Mouse (Mus musculus) forebrain, embryonic 13.5 days (tissue): ENCODE measurements around the gene Erc1. TPM values are rescaled to one million over a fixed set of nuclear protein-coding genes. Genes with fewer than 3 reads are reported as not detected.

Source experiments
- ATAC-seq: fragments of 200-750 bp; cut with Nextera tagmentation; 2 replicates; pipeline ENCODE4 v1.8.0; 2017
- H3K27ac ChIP-seq: fragments of 300-500 bp; sonication (generic); 2 replicates; pipeline ENCODE4 v1.5.1; 2015; ENCODE audit warnings: inconsistent platforms, mild to moderate bottlenecking, moderate library complexity
- H3K27me3 ChIP-seq: fragments of 300-500 bp; sonication (generic); 2 replicates; pipeline ENCODE4 v1.6.1; 2015; ENCODE audit warnings: mild to moderate bottlenecking, inconsistent platforms
- H3K36me3 ChIP-seq: fragments of 300-500 bp; sonication (generic); 2 replicates; pipeline ENCODE4 v1.6.1; 2015; ENCODE audit warnings: mild to moderate bottlenecking, inconsistent platforms; ENCODE audit not compliant: poor library complexity, severe bottlenecking
- H3K4me1 ChIP-seq: fragments of 300-500 bp; sonication (generic); 2 replicates; pipeline ENCODE4 v1.6.1; 2015; ENCODE audit warnings: inconsistent platforms
- H3K4me2 ChIP-seq: fragments of 300-500 bp; sonication (generic); 2 replicates; pipeline ENCODE4 v1.6.1; 2015; ENCODE audit warnings: inconsistent platforms, mild to moderate bottlenecking, moderate library complexity
- H3K4me3 ChIP-seq: fragments of 300-500 bp; sonication (generic); 2 replicates; pipeline ENCODE4 v1.5.1; 2015; ENCODE audit warnings: mild to moderate bottlenecking, inconsistent platforms
- H3K9ac ChIP-seq: fragments of 300-500 bp; sonication (generic); 2 replicates; pipeline ENCODE4 v1.6.1; 2015; ENCODE audit warnings: mild to moderate bottlenecking, inconsistent platforms
- H3K9me3 ChIP-seq: fragments of 300-500 bp; sonication (generic); replicated peaks from 2 replicates; pipeline ENCODE4 v1.6.1; 2016; ENCODE audit warnings: inconsistent platforms
- WGBS: fragments of 180-500 bp; shearing (Covaris S2); methylation state at CpG from one replicate; pipeline ENCODE4 v1.1.7; 2015; 5-methylcytosine and 5-hydroxymethylcytosine counted together
- polyA plus RNA-seq: library from polyadenylated mRNA; unstranded; fragments of >200 nt; fragmentation: Nextera tagmentation; extraction: Ambion mirVana; gene quantifications from 2 replicates; pipeline ENCODE4 v1.2.1, GENCODE M21; 2015

Erc1 gene
- polyA plus RNA-seq, 1 experiment from 2014 or later = 30.1 TPM

GRCm38 (mm10) chr6:119572296-119572695 is 275.7 kb downstream of the Erc1 start:
- Histone ChIP-seq H3K9me3 (no peaks in the 10 kb centered on the region), H3K4me1 (no peaks in the 10 kb centered on the region), H3K27ac (no peak overlapping the region), H3K36me3 (peaks cover 47% of the 10 kb centered on the region), H3K9ac (no peak overlapping the region), H3K4me3 (no peak overlapping the region), H3K27me3 (no peaks in the 10 kb centered on the region), H3K4me2 (no peak overlapping the region)
- ATAC-seq = no peak
- WGBS = 88% methylated on average over 7 of the region's 7 CpGs

GRCm38 (mm10) chr6:119570797-119571196 is 277.2 kb downstream of the Erc1 start:
- H3K9me3 ChIP-seq = no peaks in the 10 kb centered on the region
- H3K27me3 ChIP-seq = no peaks in the 10 kb centered on the region
- H3K4me1 ChIP-seq = no peaks in the 10 kb centered on the region
- no peak overlapping the region for H3K27ac ChIP-seq
- H3K4me2 ChIP-seq = no peak overlapping the region
- peaks cover 46% of the 10 kb centered on the region for H3K36me3 ChIP-seq
- no peak overlapping the region for H3K9ac ChIP-seq
- H3K4me3 ChIP-seq = no peak overlapping the region
- WGBS = 84% methylated on average over 4 of the region's 4 CpGs
- ATAC-seq = no peak

DNA sequence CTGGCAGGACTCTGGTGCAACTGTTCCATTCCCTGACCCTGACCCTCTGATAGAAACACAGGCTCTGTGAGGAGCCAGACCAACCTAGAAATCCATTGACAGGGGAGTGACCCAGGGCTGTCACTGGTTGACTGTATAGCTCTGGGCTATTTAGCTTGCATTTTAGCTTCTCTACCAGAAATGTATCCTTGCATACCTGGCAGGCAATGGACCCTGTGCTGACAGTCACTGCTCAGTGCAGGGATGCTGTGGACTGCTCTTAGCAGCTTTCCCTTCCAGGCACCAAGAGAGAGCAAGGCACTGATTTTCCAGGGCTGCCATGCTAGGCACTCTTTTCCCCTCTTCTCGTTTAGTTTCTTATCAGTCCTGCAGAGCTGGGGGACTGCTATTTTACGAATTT is 279.6 kb downstream of the Erc1 start:
- WGBS = 73% methylated on average over 2 of the region's 2 CpGs
- no peak for ATAC-seq
- Histone ChIP-seq H3K9ac (no peak overlapping the region), H3K36me3 (peaks cover 23% of the 10 kb centered on the region), H3K9me3 (no peaks in the 10 kb centered on the region), H3K4me3 (no peak overlapping the region), H3K4me2 (no peak overlapping the region), H3K27ac (no peak overlapping the region), H3K27me3 (no peaks in the 10 kb centered on the region), H3K4me1 (no peaks in the 10 kb centered on the region)

- 90% methylated on average over 23 of the region's 23 CpGs for WGBS
- peaks cover 10% of the 10 kb centered on the region for H3K36me3 ChIP-seq
- no peak for ATAC-seq
- H3K27ac ChIP-seq = no peak overlapping the region
- H3K4me2 ChIP-seq = no peak overlapping the region
- H3K9ac ChIP-seq = no peak overlapping the region
- H3K4me3 ChIP-seq = no peak overlapping the region
- H3K9me3 ChIP-seq = no peaks in the 10 kb centered on the region
- H3K27me3 ChIP-seq = no peaks in the 10 kb centered on the region
- H3K4me1 ChIP-seq = no peaks in the 10 kb centered on the region
These were observed 282.3 kb downstream of the Erc1 start for GRCm38 (mm10) chr6:119565451-119566379.

- Histone ChIP-seq H3K4me3 (no peak overlapping the region), H3K4me2 (no peak overlapping the region), H3K9me3 (no peaks in the 10 kb centered on the region), H3K27me3 (no peaks in the 10 kb centered on the region), H3K36me3 (no peaks in the 10 kb centered on the region), H3K27ac (no peak overlapping the region), H3K4me1 (no peaks in the 10 kb centered on the region), H3K9ac (no peak overlapping the region)
- no peak for ATAC-seq
- 93% methylated on average over 10 of the region's 10 CpGs for WGBS
These were observed 285.4 kb downstream of the Erc1 start for GRCm38 (mm10) chr6:119562558-119562957.

GRCm38 (mm10) chr6:119558855-119559254 is 289.1 kb downstream of the Erc1 start:
- H3K9me3 ChIP-seq = no peaks in the 10 kb centered on the region
- H3K4me2 ChIP-seq = no peak overlapping the region
- H3K36me3 ChIP-seq = no peaks in the 10 kb centered on the region
- H3K27ac ChIP-seq = no peak overlapping the region
- ATAC-seq = no peak
- no peak overlapping the region for H3K9ac ChIP-seq
- H3K27me3 ChIP-seq = no peaks in the 10 kb centered on the region
- no peak overlapping the region for H3K4me3 ChIP-seq
- H3K4me1 ChIP-seq = no peaks in the 10 kb centered on the region
- WGBS = 85% methylated on average over 7 of the region's 7 CpGs

DNA sequence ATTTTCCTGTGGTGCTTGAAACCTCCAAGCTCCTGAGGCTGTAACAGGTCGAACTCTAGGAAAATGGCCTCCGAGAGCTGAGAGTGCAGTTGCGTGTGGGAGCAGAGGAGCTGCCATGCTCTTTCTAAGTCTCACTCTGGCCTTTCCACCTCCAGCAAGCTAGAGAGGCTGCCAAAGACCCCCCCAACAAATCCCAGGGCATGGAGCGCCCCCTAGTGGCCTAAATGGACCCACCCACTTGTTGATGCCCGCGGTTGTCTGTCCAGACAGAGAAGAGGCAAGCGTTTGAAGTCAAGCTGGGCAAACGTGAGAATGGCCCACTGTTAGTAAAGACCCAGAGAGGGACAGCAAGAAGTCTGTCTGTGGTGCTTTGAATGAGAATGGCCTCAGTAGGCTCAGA is 293.5 kb downstream of the Erc1 start:
- H3K27me3 ChIP-seq = no peaks in the 10 kb centered on the region
- 73% methylated on average over 8 of the region's 8 CpGs for WGBS
- no peaks in the 10 kb centered on the region for H3K9me3 ChIP-seq
- H3K4me3 ChIP-seq = no peak overlapping the region
- H3K36me3 ChIP-seq = no peaks in the 10 kb centered on the region
- ATAC-seq = no peak
- H3K9ac ChIP-seq = no peak overlapping the region
- no peak overlapping the region for H3K4me2 ChIP-seq
- no peaks in the 10 kb centered on the region for H3K4me1 ChIP-seq
- no peak overlapping the region for H3K27ac ChIP-seq

- Histone ChIP-seq H3K4me3 (peak overlapping the region; percentile 65), H3K27ac (no peak overlapping the region), H3K4me2 (peak overlapping the region; percentile 94), H3K27me3 (peaks cover 35% of the 10 kb centered on the region), H3K4me1 (peaks cover 16% of the 10 kb centered on the region), H3K9me3 (no peaks in the 10 kb centered on the region), H3K36me3 (no peaks in the 10 kb centered on the region), H3K9ac (peak overlapping the region; percentile 81)
- peak; percentile 46; the same call in 1 of the 2 replicates for ATAC-seq
- WGBS = 2% methylated on average over 14 of the region's 14 CpGs
These were observed 303.5 kb downstream of the Erc1 start for GRCm38 (mm10) chr6:119544518-119544864.

DNA sequence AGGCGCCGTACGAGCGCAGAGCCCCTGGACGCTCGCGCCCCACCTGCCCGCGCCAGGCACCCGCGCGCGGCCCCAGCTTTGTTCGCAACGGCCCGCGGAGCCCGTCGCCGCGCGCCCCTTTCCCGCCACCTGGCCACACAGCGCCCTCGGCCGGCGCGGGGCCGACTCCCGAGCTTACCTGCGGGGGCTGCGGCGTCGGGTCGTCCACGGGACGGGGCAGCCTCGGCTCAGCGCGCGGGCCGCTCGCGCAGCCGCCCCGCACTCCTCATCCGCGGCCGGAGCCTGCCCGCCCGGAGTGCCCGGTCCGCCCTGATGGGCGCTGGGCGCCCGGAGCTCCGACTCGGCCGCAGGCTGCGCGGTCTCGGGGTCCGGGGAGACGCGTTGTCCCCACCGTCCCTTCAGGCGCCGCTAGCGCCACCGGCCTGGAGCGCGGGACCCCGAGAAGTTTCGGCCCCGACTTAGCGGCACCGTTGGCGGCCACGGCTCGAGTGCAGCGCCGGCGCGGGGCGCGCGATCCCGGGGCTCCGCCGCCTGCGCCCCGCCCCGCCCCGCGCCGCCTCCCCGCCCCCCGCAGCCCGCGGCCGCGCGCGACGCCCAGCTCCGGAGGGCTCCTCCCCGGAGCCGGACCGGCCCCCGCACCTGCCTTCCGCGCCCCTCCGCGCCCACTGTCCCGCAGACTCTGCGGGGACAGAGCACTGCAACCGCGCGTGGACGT is 304.0 kb downstream of the Erc1 start, which contains the start of gene Wnt5b:
Gene Wnt5b (minus strand): TSS at position 545 of the 715 bp plus-strand sequence.
- Histone ChIP-seq H3K27me3 (peaks cover 35% of the 10 kb centered on the region), H3K4me2 (peak within 1 kb of the TSS; percentile 94), H3K4me1 (peaks cover 16% of the 10 kb centered on the region), H3K36me3 (no peaks in the 10 kb centered on the region), H3K9ac (peak within 1 kb of the TSS; percentile 81), H3K27ac (no peak within 1 kb of the TSS), H3K9me3 (no peaks in the 10 kb centered on the region), H3K4me3 (peak within 1 kb of the TSS; percentile 65)
- peak; percentile 73 for ATAC-seq
- under 1% methylated on average over 82 of the region's 120 CpGs for WGBS

DNA sequence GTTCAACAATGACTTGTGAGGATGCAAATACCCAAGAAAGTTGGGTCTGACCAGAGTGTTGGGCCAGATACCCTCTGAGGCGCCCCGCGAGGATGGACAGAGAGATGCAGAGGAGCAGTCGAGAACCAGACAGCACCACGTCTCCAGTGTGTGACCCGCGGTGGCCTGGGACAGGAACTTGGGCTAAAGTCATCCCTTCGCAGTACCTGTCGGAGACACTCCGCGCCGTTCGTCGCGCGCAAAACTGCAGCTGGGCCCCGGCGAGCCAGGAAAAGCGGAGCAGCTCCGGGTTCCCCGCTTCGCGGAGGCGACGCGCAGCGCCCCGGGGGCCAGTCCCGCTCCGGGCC is 304.5 kb downstream of the Erc1 start:
- peak; percentile 39 for ATAC-seq
- peaks cover 35% of the 10 kb centered on the region for H3K27me3 ChIP-seq
- peak overlapping the region; percentile 65 for H3K4me3 ChIP-seq
- peaks cover 16% of the 10 kb centered on the region for H3K4me1 ChIP-seq
- H3K36me3 ChIP-seq = no peaks in the 10 kb centered on the region
- H3K4me2 ChIP-seq = peak overlapping the region; percentile 94
- 2% methylated on average over 21 of the region's 30 CpGs for whole genome bisulfite sequencing
- peak overlapping the region; percentile 81 for H3K9ac ChIP-seq
- no peak overlapping the region for H3K27ac ChIP-seq
- no peaks in the 10 kb centered on the region for H3K9me3 ChIP-seq

GRCm38 (mm10) chr6:119535867-119536266 is 312.1 kb downstream of the Erc1 start:
- Histone ChIP-seq H3K4me1 (0 out of 2 replicates have a peak, but pooled peaks cover 5% of the 10 kb centered on the region), H3K27ac (no peak overlapping the region), H3K36me3 (no peaks in the 10 kb centered on the region), H3K9me3 (no peaks in the 10 kb centered on the region), H3K4me3 (no peak overlapping the region), H3K27me3 (0 out of 2 replicates have a peak, but pooled peaks cover 3% of the 10 kb centered on the region), H3K4me2 (no peak overlapping the region), H3K9ac (no peak overlapping the region)
- WGBS = 78% methylated on average over 12 of the region's 12 CpGs
- ATAC-seq = no peak

DNA sequence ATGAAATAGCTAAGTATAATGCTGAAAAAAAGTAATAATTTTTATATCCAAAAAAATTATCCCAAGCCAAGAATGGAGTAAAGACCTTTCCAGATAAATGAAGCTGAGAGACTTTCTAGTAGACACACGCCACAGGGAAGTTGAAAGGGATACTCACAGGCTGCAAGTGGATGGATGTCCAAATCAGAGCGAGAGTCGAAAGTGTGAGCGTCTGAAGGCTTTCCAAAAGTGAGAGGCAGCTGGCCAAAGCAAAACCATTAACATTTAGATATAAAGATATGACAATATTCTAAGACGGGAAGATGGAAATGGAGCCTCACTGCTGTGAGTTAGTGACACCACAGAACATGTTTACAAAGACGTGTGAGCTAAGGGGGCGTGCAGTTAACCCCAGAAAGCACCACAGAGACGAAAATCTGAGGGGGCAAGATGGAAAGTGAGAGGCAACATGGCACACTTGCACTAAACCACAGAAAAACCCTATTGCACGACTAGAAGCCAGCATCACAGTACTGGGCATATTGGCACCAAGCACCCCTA is 314.7 kb downstream of the Erc1 start:
- Histone ChIP-seq H3K4me3 (no peak overlapping the region), H3K36me3 (no peaks in the 10 kb centered on the region), H3K4me2 (no peak overlapping the region), H3K27me3 (no peaks in the 10 kb centered on the region), H3K9me3 (no peaks in the 10 kb centered on the region), H3K27ac (no peak overlapping the region), H3K9ac (no peak overlapping the region), H3K4me1 (0 out of 2 replicates have a peak, but pooled peaks cover 5% of the 10 kb centered on the region)
- ATAC-seq = no peak
- WGBS = 88% methylated on average over 9 of the region's 9 CpGs
